Mouse (Mus musculus) small intestine, adult 2 months (tissue): ENCODE measurements around the gene Fam163a. TPM values are rescaled to one million over a fixed set of nuclear protein-coding genes. Genes with fewer than 3 reads are reported as not detected.
A peak's percentile ranks its signal among the peaks of the same experiment; 100 is the strongest.

Source experiments
- H3K27ac ChIP-seq: fragments of 200-500 bp; 2 replicates; pipeline ENCODE4 v1.5.1; 2012; ENCODE audit warnings: low read depth, low read length, control low read depth, inconsistent platforms; ENCODE audit not compliant: insufficient read depth
- H3K27me3 ChIP-seq: fragments of 200-500 bp; 2 replicates; pipeline ENCODE4 v1.6.1; 2012; ENCODE audit warnings: mild to moderate bottlenecking, moderate library complexity, low read length, inconsistent platforms; ENCODE audit not compliant: control insufficient read depth, insufficient read depth
- H3K36me3 ChIP-seq: fragments of 200-500 bp; 2 replicates; pipeline ENCODE4 v1.6.1; 2012; ENCODE audit warnings: mild to moderate bottlenecking, low read length, control low read depth, inconsistent platforms; ENCODE audit not compliant: control insufficient read depth, insufficient read depth
- H3K4me1 ChIP-seq: fragments of 200-500 bp; 2 replicates; pipeline ENCODE4 v1.6.1; 2012; ENCODE audit warnings: low read length, inconsistent platforms, mixed read lengths; ENCODE audit not compliant: control insufficient read depth, insufficient read depth, insufficient read length
- H3K4me3 ChIP-seq: fragments of 200-500 bp; 2 replicates; pipeline ENCODE4 v1.5.1; 2012; ENCODE audit warnings: low read depth, mild to moderate bottlenecking, control low read depth, inconsistent platforms, low read length, moderate library complexity
- CTCF ChIP-seq: fragments of 200-500 bp; IDR thresholded peaks from 2 replicates; pipeline ENCODE4 v1.5.1; 2012; ENCODE audit warnings: low read depth, mild to moderate bottlenecking, control low read depth, inconsistent platforms, low read length, moderate library complexity, mixed read lengths; ENCODE audit not compliant: insufficient replicate concordance, insufficient read length; ENCODE audit errors: extremely low read depth
- POLR2A ChIP-seq: fragments of 200-500 bp; IDR thresholded peaks from 2 replicates; pipeline ENCODE4 v1.6.1; 2012; ENCODE audit warnings: low read depth, mild to moderate bottlenecking, control low read depth, inconsistent platforms, low read length, moderate library complexity
- WGBS: fragments of 180-500 bp; shearing (Covaris S2); methylation state at CpG from one replicate; pipeline ENCODE4 v1.1.7; 2018; 5-methylcytosine and 5-hydroxymethylcytosine counted together
- polyA plus RNA-seq: library from polyadenylated mRNA; depleted of rRNA; stranded (reverse); fragments of >200 nt; gene quantifications from 2 replicates; pipeline ENCODE4 v1.2.3, GENCODE M21; 2012

Fam163a gene
- polyA plus RNA-seq, 1 experiment: 0.16 TPM

GRCm38 (mm10) chr1:156058207-156058606 is 146.6 kb downstream of the Fam163a start:
- Histone ChIP-seq H3K27ac (no peak overlapping the region), H3K36me3 (peaks cover 64% of the 10 kb centered on the region), H3K27me3 (no peaks in the 10 kb centered on the region), H3K4me1 (no peaks in the 10 kb centered on the region), H3K4me3 (no peak overlapping the region)
- 69% methylated on average over 2 of the region's 2 CpGs for WGBS
- TF ChIP-seq POLR2A (no peak), CTCF (no peak)

GRCm38 (mm10) chr1:156046688-156047087 is 158.1 kb downstream of the Fam163a start:
- Histone ChIP-seq H3K36me3 (peaks cover 48% of the 10 kb centered on the region), H3K27me3 (no peaks in the 10 kb centered on the region), H3K4me3 (no peak overlapping the region), H3K4me1 (peaks cover 11% of the 10 kb centered on the region), H3K27ac (no peak overlapping the region)
- TF ChIP-seq CTCF: no peak
- TF ChIP-seq POLR2A: no peak
- WGBS: 77% methylated on average over 3 of the region's 3 CpGs

GRCm38 (mm10) chr1:156044211-156044611 is 160.6 kb downstream of the Fam163a start:
- 20% methylated on average over 5 of the region's 5 CpGs for WGBS
- Histone ChIP-seq H3K4me3 (no peak overlapping the region), H3K27me3 (no peaks in the 10 kb centered on the region), H3K36me3 (peaks cover 32% of the 10 kb centered on the region), H3K27ac (no peak overlapping the region), H3K4me1 (peaks cover 14% of the 10 kb centered on the region)
- TF ChIP-seq CTCF (no peak), POLR2A (no peak)

GRCm38 (mm10) chr1:156043027-156043426 is 161.8 kb downstream of the Fam163a start:
- WGBS: 8% methylated on average over 4 of the region's 4 CpGs
- Histone ChIP-seq H3K27ac (no peak overlapping the region), H3K27me3 (no peaks in the 10 kb centered on the region), H3K4me1 (peaks cover 14% of the 10 kb centered on the region), H3K4me3 (no peak overlapping the region), H3K36me3 (peaks cover 24% of the 10 kb centered on the region)
- TF ChIP-seq POLR2A (no peak), CTCF (no peak)

GRCm38 (mm10) chr1:156042481-156042880 is 162.3 kb downstream of the Fam163a start:
- H3K4me3 ChIP-seq: no peak overlapping the region
- H3K27me3 ChIP-seq: no peaks in the 10 kb centered on the region
- peaks cover 20% of the 10 kb centered on the region for H3K36me3 ChIP-seq
- peaks cover 13% of the 10 kb centered on the region for H3K4me1 ChIP-seq
- 23% methylated on average over 5 of the region's 5 CpGs for WGBS
- H3K27ac ChIP-seq: peak overlapping the region; percentile 65
- TF ChIP-seq POLR2A: no peak
- TF ChIP-seq CTCF: no peak

GRCm38 (mm10) chr1:156041451-156042241 is 163.2 kb downstream of the Fam163a start:
- TF ChIP-seq POLR2A (no peak), CTCF (no peak)
- peaks cover 12% of the 10 kb centered on the region for H3K4me1 ChIP-seq
- peaks cover 15% of the 10 kb centered on the region for H3K36me3 ChIP-seq
- WGBS: 11% methylated on average over 7 of the region's 7 CpGs
- H3K4me3 ChIP-seq: peak overlapping the region; percentile 71
- no peaks in the 10 kb centered on the region for H3K27me3 ChIP-seq
- H3K27ac ChIP-seq: peak overlapping the region; percentile 96

GRCm38 (mm10) chr1:156040731-156041401 is 164.0 kb downstream of the Fam163a start:
- H3K27ac ChIP-seq: peak overlapping the region; percentile 46
- TF ChIP-seq CTCF (no peak), POLR2A (peak; percentile 94)
- H3K36me3 ChIP-seq: peaks cover 11% of the 10 kb centered on the region
- no peaks in the 10 kb centered on the region for H3K27me3 ChIP-seq
- H3K4me3 ChIP-seq: peak overlapping the region; percentile 54
- peaks cover 11% of the 10 kb centered on the region for H3K4me1 ChIP-seq
- 1% methylated on average over 22 of the region's 22 CpGs for WGBS
